Mouse (Mus musculus) urinary bladder, adult 2 months (tissue): ENCODE measurements at regions not wholly inside any gene's neighbourhood (a gene's known extent, or its start where the extent isn't known, plus 50 kb on each side); places are given as distances from the start of the nearest gene placed in this dataset.

ENCODE experiments used
- DNase-seq: peaks from one replicate; pipeline ENCODE4 v3.0.0; 2022; ENCODE audit warnings: low spot score

GRCm38 (mm10) chr10:118765544-118766441 lies 104.2 kb downstream of the Dyrk2 start:
- DNase-seq: no peak

DNA sequence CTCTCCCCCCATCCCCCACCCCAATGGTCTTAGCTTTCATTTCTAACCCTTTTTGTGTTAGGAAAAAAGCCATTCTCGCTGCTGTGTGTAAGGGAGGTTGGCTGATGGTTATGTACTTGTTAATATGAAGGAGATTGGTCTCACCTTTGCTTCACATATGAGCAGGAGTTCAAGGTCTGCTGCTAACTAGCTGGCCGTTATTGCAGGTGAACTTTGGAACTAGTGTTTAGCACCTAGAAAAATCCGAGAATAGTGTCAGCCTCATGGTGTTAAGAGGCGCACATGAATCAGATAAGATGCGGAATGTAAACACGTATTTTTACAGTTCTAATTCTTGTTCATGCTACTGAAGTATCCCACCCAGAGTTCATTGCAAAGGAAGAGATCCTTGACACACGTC lies 103.2 kb downstream of the Dyrk2 start:
- no peak for DNase-seq

DNA sequence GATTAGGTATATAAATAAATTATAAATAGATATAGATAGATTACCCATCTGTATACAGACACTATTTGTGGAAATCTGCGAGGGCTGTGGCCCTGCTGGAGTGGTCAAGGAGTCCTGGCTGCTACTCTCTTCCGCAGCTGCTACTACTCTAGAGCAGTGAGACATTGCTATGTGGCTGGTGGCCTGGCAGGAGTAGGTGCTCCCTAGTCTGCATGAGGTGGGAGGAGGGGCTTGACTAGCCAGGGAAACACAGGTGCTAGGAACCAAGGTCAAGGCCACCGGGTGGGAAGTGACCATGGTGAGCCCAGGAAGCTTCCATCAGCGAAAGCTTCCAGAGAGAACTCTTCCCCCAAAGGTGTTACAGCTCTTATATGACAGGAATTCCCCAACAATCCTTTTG lies 100.3 kb downstream of the Dyrk2 start:
- DNase-seq: no peak

GRCm38 (mm10) chr10:118778656-118779055 lies 91.4 kb downstream of the Dyrk2 start:
- DNase-seq: no peak

- DNase-seq: no peak
Measured at GRCm38 (mm10) chr10:118780831-118781569, 89.0 kb downstream of the Dyrk2 start.

DNA sequence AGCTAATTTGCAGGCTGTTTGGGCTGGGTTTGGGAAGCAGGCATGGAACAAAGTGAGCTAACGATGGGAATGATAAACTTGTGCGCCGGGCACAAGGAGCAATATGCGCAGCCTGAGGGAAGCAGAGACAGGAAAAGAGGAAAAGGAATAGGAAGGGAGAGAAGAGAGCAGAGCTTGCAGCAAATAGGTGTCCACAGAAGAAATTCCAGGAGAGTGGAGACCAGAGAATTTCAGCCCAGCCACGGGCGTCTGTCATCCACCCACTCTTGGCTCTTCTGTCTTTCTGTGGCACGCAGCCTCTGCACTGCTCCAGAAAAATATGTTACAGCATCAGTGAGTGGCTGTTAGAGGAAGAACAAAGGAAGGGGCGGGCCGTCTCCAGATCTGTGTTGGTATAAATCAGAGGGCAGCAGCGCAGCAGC lies 88.2 kb downstream of the Dyrk2 start:
- DNase-seq: no peak

DNA sequence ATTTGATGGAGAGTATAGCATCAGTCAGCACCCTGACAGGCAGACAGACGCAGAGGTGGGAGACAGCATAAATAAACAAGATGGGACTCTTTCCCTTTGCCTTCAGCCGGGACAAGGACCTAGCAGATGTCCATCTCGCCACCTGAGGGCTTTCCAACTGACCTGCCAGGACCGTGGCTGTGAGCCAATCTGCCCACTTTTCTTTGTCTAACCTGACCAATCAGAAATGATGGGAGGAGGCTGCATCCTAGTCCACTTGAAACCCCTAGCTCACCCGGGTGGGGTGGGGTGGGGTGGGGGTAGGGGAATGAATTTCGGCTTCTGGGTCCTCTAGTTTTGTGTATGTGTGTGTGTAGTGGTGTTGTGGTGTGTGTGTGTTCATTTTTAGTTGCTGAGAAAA lies 87.4 kb downstream of the Dyrk2 start:
- DNase-seq: no peak

GRCm38 (mm10) chr10:118787280-118787690 lies 82.7 kb downstream of the Dyrk2 start:
- DNase-seq: no peak

DNA sequence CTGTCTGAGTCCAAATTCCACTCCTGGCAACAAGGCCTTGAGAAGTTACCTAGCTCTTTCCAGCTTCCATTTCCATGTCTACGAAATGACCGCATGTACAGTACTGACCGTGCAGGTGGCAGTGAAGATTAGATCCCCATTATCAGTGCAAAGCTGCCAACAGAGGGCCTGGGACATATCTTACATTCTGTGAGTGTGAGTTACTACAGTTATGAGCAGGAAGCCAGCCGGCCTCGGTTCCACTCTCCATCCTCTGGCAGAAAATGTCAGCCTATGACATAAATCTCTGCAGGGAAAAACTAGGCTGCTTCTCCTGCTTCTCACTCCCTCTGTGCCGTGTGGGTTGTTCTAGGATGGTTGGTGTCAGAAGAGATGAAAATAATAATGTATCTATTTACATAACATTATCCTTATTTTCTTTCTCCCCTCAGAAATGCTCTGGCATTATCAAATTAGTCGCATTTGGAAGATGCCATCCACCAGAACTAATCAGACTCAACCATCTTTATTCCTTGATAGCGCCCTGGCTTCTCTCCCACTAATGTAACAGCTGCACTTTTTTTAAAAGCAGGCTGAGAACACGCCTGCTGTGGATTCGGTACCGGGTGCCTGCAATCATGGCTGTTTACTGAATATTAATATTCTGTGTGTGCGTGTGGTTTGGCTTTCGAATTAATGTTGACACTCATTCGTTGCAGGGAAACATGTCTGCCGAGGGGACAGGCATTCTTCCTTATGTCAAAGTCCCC lies 77.5 kb downstream of the Dyrk2 start:
- DNase-seq: no peak

DNA sequence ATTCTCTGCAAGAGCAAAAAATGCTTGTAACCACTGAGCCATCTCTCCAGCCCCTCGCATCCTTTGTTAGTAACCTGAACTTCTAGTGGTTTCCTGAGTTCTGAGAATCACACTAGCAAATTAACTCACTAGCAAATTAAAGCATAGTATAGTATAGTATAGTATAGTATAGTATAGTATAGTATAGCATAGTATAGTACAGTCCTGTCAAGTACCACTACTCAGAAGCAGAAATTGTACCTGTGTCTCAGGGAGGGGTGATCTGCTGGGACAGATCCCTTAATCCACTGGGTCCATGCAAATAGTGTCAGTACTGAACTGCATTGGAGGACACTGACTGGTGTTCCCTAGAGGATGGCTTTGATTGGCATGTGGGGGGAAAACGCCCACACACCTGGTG lies 76.2 kb downstream of the Dyrk2 start:
- DNase-seq: no peak

- DNase-seq: no peak
Measured at GRCm38 (mm10) chr10:118794395-118795060, 75.5 kb downstream of the Dyrk2 start.

GRCm38 (mm10) chr10:118795061-118795407 lies 75.0 kb downstream of the Dyrk2 start:
- DNase-seq: no peak

- no peak for DNase-seq
Measured at GRCm38 (mm10) chr10:118796512-118796911, 73.5 kb downstream of the Dyrk2 start.

GRCm38 (mm10) chr10:118797256-118797655 lies 72.8 kb downstream of the Dyrk2 start:
- no peak for DNase-seq

DNA sequence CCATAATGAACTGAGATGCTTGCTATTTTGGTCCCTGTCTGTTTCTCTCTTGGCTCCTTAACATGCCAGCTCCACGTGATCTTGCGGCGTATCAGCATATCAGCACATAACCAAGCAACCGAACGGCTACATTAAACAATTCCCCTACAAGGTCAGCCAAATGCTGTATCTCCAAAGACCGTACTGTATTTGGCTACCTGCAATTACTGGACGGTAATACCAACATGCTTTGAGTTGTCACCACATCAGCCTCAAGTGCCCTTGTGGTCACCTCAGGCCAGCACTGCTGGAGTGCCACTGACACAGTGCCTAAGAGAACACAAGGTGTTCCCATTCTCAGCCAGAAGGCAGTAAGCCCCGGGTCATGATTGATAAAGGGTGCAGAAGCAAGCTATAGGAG lies 70.2 kb downstream of the Dyrk2 start:
- DNase-seq: no peak

GRCm38 (mm10) chr10:118803922-118804557 lies 66.0 kb downstream of the Dyrk2 start:
- DNase-seq: no peak

DNA sequence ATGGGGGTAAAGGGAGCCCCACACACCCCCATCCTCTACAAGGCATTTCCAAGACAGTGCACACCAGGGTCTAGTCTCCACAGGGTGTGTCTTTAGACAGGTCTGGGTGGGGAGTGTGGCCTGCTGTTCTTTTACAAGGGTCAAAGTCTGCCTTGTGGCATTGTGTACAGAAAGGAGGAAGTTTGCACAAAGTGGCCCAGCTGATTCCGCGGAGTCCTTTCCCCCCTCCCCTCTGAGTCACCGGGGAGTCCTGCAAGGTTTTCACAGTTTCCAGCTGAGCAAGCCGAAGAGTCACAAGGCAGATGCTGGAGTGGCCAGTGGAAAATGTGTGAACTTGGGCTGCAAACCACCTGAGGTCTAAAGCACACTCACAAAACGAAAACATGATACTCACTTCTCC lies 65.4 kb downstream of the Dyrk2 start:
- peak; percentile 27 for DNase-seq
